Mouse (Mus musculus): ENCODE results near the gene Banf2.

- TF ChIP-seq CTCF (IDR thresholded peaks at IDR 0.05; ENCODE audit: low read depth, low read length), result no peak
- no peak for TF ChIP-seq GATA1 (IDR thresholded peaks at IDR 0.05; ENCODE audit: borderline replicate concordance, low read length)
Measured at GRCm38 (mm10) chr2:144045756-144046560, 13.1 kb downstream of the Banf2 start.

Measured in G1E (cell line).